Mouse (Mus musculus) E14TG2a.4 (cell line): ENCODE measurements around the gene Alms1.

Source experiments
- CTCF ChIP-seq: conservative IDR thresholded peaks from 2 replicates; pipeline ENCODE4 v1.5.1; 2014; ENCODE audit warnings: low read length
- POU5F1 ChIP-seq: IDR thresholded peaks from 2 replicates; pipeline ENCODE4 v1.6.1; 2014; ENCODE audit warnings: low read length, borderline replicate concordance

- no peak for TF ChIP-seq CTCF
- TF ChIP-seq POU5F1 = no peak
Measured at GRCm38 (mm10) chr6:85599310-85599709, 12.0 kb downstream of the Alms1 start.
